Mouse (Mus musculus) forebrain, postnatal 0 days (tissue): ENCODE data around the gene Mrpl2. TPM values are rescaled to one million over a fixed set of nuclear protein-coding genes. Genes with fewer than 3 reads are reported as not detected.

Source experiments
- ATAC-seq: fragments of 200-750 bp; cut with Nextera tagmentation; 2 replicates; pipeline ENCODE4 v1.8.0; 2017; ENCODE audit warnings: mild to moderate bottlenecking, moderate library complexity
- DNase-seq: peaks from one replicate; pipeline ENCODE4 v3.0.0-alpha.2; 2015
- H3K27ac ChIP-seq: fragments of 300-500 bp; sonication (generic); 2 replicates; pipeline ENCODE4 v1.5.1; 2014; ENCODE audit warnings: low read depth, mild to moderate bottlenecking, antibody characterized with exemption, low read length, moderate library complexity, mixed read lengths
- H3K27me3 ChIP-seq: fragments of 300-500 bp; sonication (generic); 2 replicates; pipeline ENCODE4 v1.6.1; 2014; ENCODE audit warnings: mild to moderate bottlenecking, low read length, mixed read lengths; ENCODE audit not compliant: insufficient read depth
- H3K36me3 ChIP-seq: fragments of 300-500 bp; sonication (generic); 2 replicates; pipeline ENCODE4 v1.6.1; 2014; ENCODE audit warnings: mild to moderate bottlenecking, moderate library complexity; ENCODE audit not compliant: insufficient read depth
- H3K4me1 ChIP-seq: fragments of 300-500 bp; sonication (generic); 2 replicates; pipeline ENCODE4 v1.6.1; 2014; ENCODE audit warnings: antibody characterized with exemption; ENCODE audit not compliant: insufficient read depth
- H3K4me2 ChIP-seq: fragments of 300-500 bp; sonication (generic); 2 replicates; pipeline ENCODE4 v1.6.1; 2014; ENCODE audit warnings: low read depth, mild to moderate bottlenecking, moderate library complexity
- H3K4me3 ChIP-seq: fragments of 300-500 bp; sonication (generic); 2 replicates; pipeline ENCODE4 v1.5.1; 2014; ENCODE audit warnings: low read depth, low read length, mixed read lengths
- H3K9ac ChIP-seq: fragments of 300-500 bp; sonication (generic); 2 replicates; pipeline ENCODE4 v1.6.1; 2014; ENCODE audit warnings: mild to moderate bottlenecking
- H3K9me3 ChIP-seq: fragments of 300-500 bp; sonication (generic); 2 replicates; pipeline ENCODE4 v1.6.1; 2016; ENCODE audit warnings: low read length
- CTCF ChIP-seq: sonication (generic); IDR thresholded peaks from 2 replicates; pipeline ENCODE4 v1.5.1; 2016; ENCODE audit warnings: antibody characterized with exemption, control low read depth, low read depth
- WGBS: fragments of 180-500 bp; shearing (Covaris S2); extraction: QIAGEN DNeasy Blood & Tissue Kit; methylation state at CpG from one replicate; pipeline ENCODE4 v1.1.7; 2014; 5-methylcytosine and 5-hydroxymethylcytosine counted together
- polyA plus RNA-seq: library from polyadenylated mRNA; unstranded; fragments of >200 nt; fragmentation: Nextera tagmentation; extraction: Ambion mirVana; gene quantifications from 2 replicates; pipeline ENCODE4 v1.2.1, GENCODE M21; 2015
- total RNA-seq: library from RNA; depleted of rRNA; stranded (reverse); fragments of >200 nt; gene quantifications from 2 replicates; pipeline ENCODE4 v1.2.3, GENCODE M21; 2014; rRNA removed

Gene Mrpl2
- 51.4 and 62.9 TPM in 2 replicates for total RNA-seq
- polyA plus RNA-seq = 96.2 and 111 TPM in 2 replicates

- peak within 1 kb of the TSS; percentile 88 for H3K27ac ChIP-seq
- DNase-seq (peak; percentile 99), ATAC-seq (peak; percentile 76)
- H3K4me1 ChIP-seq = peaks cover 15% of the 10 kb centered on the region
- peak within 1 kb of the TSS; percentile 75 for H3K4me3 ChIP-seq
- H3K27me3 ChIP-seq = no peaks in the 10 kb centered on the region
- peaks cover 19% of the 10 kb centered on the region for H3K36me3 ChIP-seq
- H3K9me3 ChIP-seq = no peaks in the 10 kb centered on the region
- peak within 1 kb of the TSS; percentile 94 for H3K4me2 ChIP-seq
- WGBS = 3% methylated on average over 53 of the region's 53 CpGs
- peak; percentile 14; the same call in 1 of the 2 replicates for TF ChIP-seq CTCF
- peak within 1 kb of the TSS; percentile 83 for H3K9ac ChIP-seq
Measured at GRCm38 (mm10) chr17:46645561-46646321, at the start of gene Mrpl2, which contains the start of gene Klc4. Mrpl2 (plus strand) TSS chr17:46646229. Klc4 (minus strand) TSS chr17:46646022.

GRCm38 (mm10) chr17:46597956-46598355 is 48.1 kb upstream of the Mrpl2 start:
- Histone ChIP-seq H3K4me3 (no peak overlapping the region), H3K4me1 (no peaks in the 10 kb centered on the region), H3K9me3 (no peaks in the 10 kb centered on the region), H3K27me3 (no peaks in the 10 kb centered on the region), H3K27ac (no peak overlapping the region), H3K4me2 (no peak overlapping the region), H3K36me3 (no peaks in the 10 kb centered on the region), H3K9ac (no peak overlapping the region)
- no peak for TF ChIP-seq CTCF
- DNase-seq (no peak), ATAC-seq (no peak)
- WGBS = 96% methylated on average over 11 of the region's 11 CpGs

GRCm38 (mm10) chr17:46598963-46599362 is 47.1 kb upstream of the Mrpl2 start:
- Histone ChIP-seq H3K27ac (no peak overlapping the region), H3K36me3 (no peaks in the 10 kb centered on the region), H3K9me3 (no peaks in the 10 kb centered on the region), H3K4me1 (no peaks in the 10 kb centered on the region), H3K4me3 (no peak overlapping the region), H3K4me2 (no peak overlapping the region), H3K9ac (no peak overlapping the region), H3K27me3 (no peaks in the 10 kb centered on the region)
- WGBS = 77% methylated on average over 4 of the region's 4 CpGs
- TF ChIP-seq CTCF = no peak
- ATAC-seq (no peak), DNase-seq (no peak)

- DNase-seq (no peak), ATAC-seq (no peak)
- Histone ChIP-seq H3K4me3 (no peak overlapping the region), H3K9me3 (no peaks in the 10 kb centered on the region), H3K27ac (no peak overlapping the region), H3K4me2 (no peak overlapping the region), H3K9ac (no peak overlapping the region), H3K4me1 (peaks cover 6% of the 10 kb centered on the region; the same call in 1 of the 2 replicates), H3K36me3 (no peaks in the 10 kb centered on the region), H3K27me3 (no peaks in the 10 kb centered on the region)
- no peak for TF ChIP-seq CTCF
- WGBS = 92% methylated on average over 2 of the region's 2 CpGs
Measured at GRCm38 (mm10) chr17:46600569-46600968, 45.5 kb upstream of the Mrpl2 start.

- Histone ChIP-seq H3K9ac (no peak overlapping the region), H3K27me3 (no peaks in the 10 kb centered on the region), H3K36me3 (no peaks in the 10 kb centered on the region), H3K4me1 (peaks cover 6% of the 10 kb centered on the region; the same call in 1 of the 2 replicates), H3K27ac (no peak overlapping the region), H3K9me3 (no peaks in the 10 kb centered on the region), H3K4me2 (no peak overlapping the region), H3K4me3 (no peak overlapping the region)
- ATAC-seq (no peak), DNase-seq (no peak)
- TF ChIP-seq CTCF = no peak
- WGBS = 80% methylated on average over 9 of the region's 9 CpGs
Measured at GRCm38 (mm10) chr17:46602212-46602611, 43.8 kb upstream of the Mrpl2 start.

GRCm38 (mm10) chr17:46603229-46603628 is 42.8 kb upstream of the Mrpl2 start:
- WGBS = 99% methylated on average over 4 of the region's 4 CpGs
- DNase-seq (no peak), ATAC-seq (no peak)
- H3K36me3 ChIP-seq = no peaks in the 10 kb centered on the region
- no peak overlapping the region for H3K9ac ChIP-seq
- H3K4me1 ChIP-seq = peaks cover 6% of the 10 kb centered on the region; the same call in 1 of the 2 replicates
- H3K4me3 ChIP-seq = no peak overlapping the region
- H3K4me2 ChIP-seq = no peak overlapping the region
- TF ChIP-seq CTCF = no peak
- no peak overlapping the region for H3K27ac ChIP-seq
- no peaks in the 10 kb centered on the region for H3K27me3 ChIP-seq
- no peaks in the 10 kb centered on the region for H3K9me3 ChIP-seq

- no peak overlapping the region for H3K27ac ChIP-seq
- WGBS = 49% methylated on average over 5 of the region's 5 CpGs
- H3K4me1 ChIP-seq = peaks cover 6% of the 10 kb centered on the region; the same call in 1 of the 2 replicates
- no peak overlapping the region for H3K4me3 ChIP-seq
- no peaks in the 10 kb centered on the region for H3K36me3 ChIP-seq
- no peak overlapping the region for H3K4me2 ChIP-seq
- DNase-seq = no peak
- H3K27me3 ChIP-seq = no peaks in the 10 kb centered on the region
- H3K9me3 ChIP-seq = no peaks in the 10 kb centered on the region
- no peak overlapping the region for H3K9ac ChIP-seq
- TF ChIP-seq CTCF = no peak
- no peak for ATAC-seq
Measured at GRCm38 (mm10) chr17:46605126-46605525, 40.9 kb upstream of the Mrpl2 start.
